Mouse (Mus musculus): ENCODE results near the gene Dnah17. TPM values are rescaled to one million over a fixed set of nuclear protein-coding genes. Genes with fewer than 3 reads are reported as not detected.

Dnah17 gene
- polyA plus RNA-seq (2017; shearing (Covaris generic)), result 0.46 TPM

DNA sequence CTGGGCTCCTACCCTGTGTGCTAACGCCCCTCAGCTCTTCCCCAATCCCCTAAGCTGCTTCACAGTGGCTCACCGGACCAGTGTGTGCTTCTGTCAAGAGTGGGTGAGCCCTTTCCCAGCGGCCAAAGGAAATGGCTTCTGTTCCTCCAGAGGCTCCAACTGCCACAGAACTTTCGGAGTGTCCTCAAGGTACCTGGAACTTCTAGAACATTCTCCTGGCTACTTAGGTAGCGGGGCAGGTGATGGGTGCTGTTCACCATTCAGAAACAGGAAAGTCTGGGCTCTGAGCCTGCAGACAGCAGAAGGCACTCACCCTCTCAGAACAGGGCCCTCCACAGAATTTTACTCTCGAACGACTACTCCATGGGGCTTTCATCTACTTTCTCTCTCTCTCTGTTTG lies at the start of gene Dnah17:
Gene Dnah17 (minus strand): TSS at position 101 of the 400 bp plus-strand sequence.

DNA sequence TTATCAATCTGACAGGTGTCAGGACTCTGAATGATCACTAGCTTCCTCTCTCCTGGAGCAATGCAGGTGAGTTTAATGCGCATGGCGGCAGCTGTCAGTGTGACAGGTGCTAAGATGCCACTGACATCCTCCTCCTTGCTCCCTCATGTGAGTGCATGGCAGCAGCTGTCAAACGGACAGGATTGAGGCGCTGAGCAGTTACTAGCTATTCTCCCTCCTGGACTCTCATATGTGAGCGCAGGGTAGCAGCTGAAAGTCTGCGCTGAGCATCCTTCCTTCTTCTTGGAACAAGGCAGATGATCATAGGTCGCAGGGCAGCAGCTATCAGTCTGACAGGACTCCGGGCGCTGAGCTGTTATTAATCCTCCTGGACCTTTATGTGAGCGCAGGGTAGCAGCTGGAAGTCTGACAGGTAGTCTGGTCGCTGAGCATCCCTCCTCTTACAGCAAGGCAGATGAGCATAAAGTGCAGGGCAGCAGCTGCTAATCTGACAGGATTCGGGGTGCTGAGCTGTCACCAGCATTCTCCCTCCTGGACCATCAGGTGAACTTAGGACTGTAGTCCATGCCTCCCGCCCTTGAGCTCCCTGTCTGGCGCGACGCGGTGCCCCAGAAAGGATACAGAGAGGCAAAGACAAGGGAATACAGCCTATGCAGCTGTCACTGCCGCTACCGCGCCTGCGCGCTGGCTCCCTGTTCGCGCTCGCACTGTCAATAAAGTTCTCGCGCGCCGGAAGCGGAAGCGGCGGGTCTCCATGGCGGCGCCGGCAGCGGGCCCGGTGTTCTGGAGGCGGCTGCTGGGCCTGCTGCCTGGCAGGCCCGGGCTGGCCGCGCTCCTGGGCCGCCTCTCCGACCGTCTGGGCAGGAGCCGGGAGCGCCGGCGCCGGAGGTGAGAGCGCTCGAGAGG lies 144.1 kb downstream of the Dnah17 start, which contains the start of gene Pgs1:
Gene Pgs1 (plus strand): TSS at position 167 of the 906 bp plus-strand sequence.

Other genes starting within 250 kb of the Dnah17 start
- 183 TPM for gene Socs3, start 160.6 kb downstream of the Dnah17 start, polyA plus RNA-seq (2017; shearing (Covaris generic))
- gene Pgs1, start 144.3 kb downstream of the Dnah17 start, polyA plus RNA-seq (2017; shearing (Covaris generic)), result 43.9 TPM
- gene Cyth1, start 118.0 kb upstream of the Dnah17 start, polyA plus RNA-seq (2017; shearing (Covaris generic)), result 323 TPM
- gene Usp36, start 159.6 kb upstream of the Dnah17 start, polyA plus RNA-seq (2017; shearing (Covaris generic)), result 72.9 TPM
- gene Cep295nl, start 211.9 kb upstream of the Dnah17 start, polyA plus RNA-seq (2017; shearing (Covaris generic)), result not detected
- gene Timp2, start 225.1 kb upstream of the Dnah17 start, polyA plus RNA-seq (2017; shearing (Covaris generic)), result 63.9 TPM

Data from naive thymus-derived CD4-positive, alpha-beta T cell, adult 5 months (primary cell).